Comparison of ENCODE assay signal across 8 mouse cellular contexts in genomic region chr8:95142075-95142831, GRCm38 (mm10).
DNase-seq lines count a peak whose midpoint lies in the region; ATAC-seq lines count a peak whose summit lies in the region.

No protein-coding gene starts in this region.

- peak overlapping the region; percentile 90 for H3K27ac ChIP-seq in intestine, embryonic 16.5 days (ENCODE audit: low read length)

- WGBS in intestine, embryonic 16.5 days, result under 1% methylated on average over 61 of the region's 66 CpGs

- H3K4me1 ChIP-seq in intestine, embryonic 16.5 days (ENCODE audit: control insufficient read depth, insufficient read depth, low read length), result peaks cover 72% of the 10 kb centered on the region

- ATAC-seq in intestine, embryonic 16.5 days, result peak; percentile 45
- peak; percentile 60; the same call in 1 of the 2 replicates for ATAC-seq in megakaryocyte-erythroid progenitor cell, adult 5-6 weeks (replicated peaks; ENCODE audit: low FRiP score, low TSS enrichment, poor library complexity, severe bottlenecking)

- DNase-seq in adrenal gland, adult 18-20 months (ENCODE audit: low spot score in 2 of 2), result peak; percentile 76 to 86
- DNase-seq in embryo, embryonic 10.5 days (ENCODE audit: low spot score), result peak; percentile 59
- DNase-seq in gastrocnemius, postnatal 4 days (ENCODE audit: low spot score in 2 of 2), result peak; percentile 59 to 76
- peak; percentile 88 to 92 for DNase-seq in left cerebral cortex, postnatal 25 days (ENCODE audit: low spot score in 2 of 2)
- peak; percentile 94 for DNase-seq in right cerebral cortex, postnatal 4 days
- DNase-seq in c-Kit-positive CD71-positive TER-119-positive erythroid progenitor cells, embryonic 14.5 days (ENCODE audit: low spot score), result no peak

- no peaks in the 10 kb centered on the region for H3K9me3 ChIP-seq in intestine, embryonic 16.5 days (ENCODE audit: control insufficient read depth, low read length)

- intact Hi-C loops in left cerebral cortex, postnatal 25 days (cut with DNase I), result no loop called here

- peak overlapping the region; percentile 92 for H3K4me2 ChIP-seq in intestine, embryonic 16.5 days (ENCODE audit: low read depth, low read length)

- no peaks in the 10 kb centered on the region for H3K36me3 ChIP-seq in intestine, embryonic 16.5 days (ENCODE audit: control insufficient read depth, insufficient read depth, low read length)

- peak overlapping the region; percentile 77 for H3K4me3 ChIP-seq in intestine, embryonic 16.5 days (ENCODE audit: low read length)

- H3K27me3 ChIP-seq in intestine, embryonic 16.5 days (replicated peaks; ENCODE audit: control insufficient read depth, insufficient read depth, low read length), result no peaks in the 10 kb centered on the region

- peak overlapping the region; percentile 87 for H3K9ac ChIP-seq in intestine, embryonic 16.5 days (ENCODE audit: low read depth, low read length)
